Mouse (Mus musculus): ENCODE measurements around the gene S1pr3.
A peak's percentile ranks its signal among the peaks of the same experiment; 100 is the strongest.

The S1pr3 gene

DNA sequence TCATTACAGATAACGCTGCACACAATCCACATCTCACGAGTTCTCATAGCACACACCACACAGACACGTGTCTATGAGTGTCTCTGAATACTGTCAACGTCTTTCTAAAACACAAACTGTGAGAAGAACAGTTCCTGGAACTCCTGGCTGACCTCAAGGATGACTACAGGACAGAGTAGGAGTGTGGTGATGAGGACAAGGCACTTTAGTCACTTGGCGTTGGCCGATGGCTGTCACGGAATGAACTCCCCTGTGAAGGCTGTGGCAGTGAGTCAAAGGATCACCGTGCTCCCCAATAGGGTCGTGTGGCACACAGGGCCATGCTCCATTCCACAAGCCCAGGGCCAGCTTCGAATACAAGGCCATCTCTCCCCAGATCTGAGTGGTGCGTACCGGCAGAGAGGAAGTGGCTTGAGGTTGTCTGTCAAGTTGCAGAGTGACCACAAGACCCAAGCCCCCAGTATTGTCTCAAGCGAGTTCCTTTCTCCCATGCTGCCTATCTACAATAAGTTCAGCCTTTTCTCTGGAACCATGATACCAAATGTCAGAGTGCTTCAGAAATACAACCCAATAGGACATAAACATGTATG, 2.6 kb upstream of the S1pr3 start:
- no peak for DNase-seq (ENCODE audit: low read depth, low spot score)

DNA sequence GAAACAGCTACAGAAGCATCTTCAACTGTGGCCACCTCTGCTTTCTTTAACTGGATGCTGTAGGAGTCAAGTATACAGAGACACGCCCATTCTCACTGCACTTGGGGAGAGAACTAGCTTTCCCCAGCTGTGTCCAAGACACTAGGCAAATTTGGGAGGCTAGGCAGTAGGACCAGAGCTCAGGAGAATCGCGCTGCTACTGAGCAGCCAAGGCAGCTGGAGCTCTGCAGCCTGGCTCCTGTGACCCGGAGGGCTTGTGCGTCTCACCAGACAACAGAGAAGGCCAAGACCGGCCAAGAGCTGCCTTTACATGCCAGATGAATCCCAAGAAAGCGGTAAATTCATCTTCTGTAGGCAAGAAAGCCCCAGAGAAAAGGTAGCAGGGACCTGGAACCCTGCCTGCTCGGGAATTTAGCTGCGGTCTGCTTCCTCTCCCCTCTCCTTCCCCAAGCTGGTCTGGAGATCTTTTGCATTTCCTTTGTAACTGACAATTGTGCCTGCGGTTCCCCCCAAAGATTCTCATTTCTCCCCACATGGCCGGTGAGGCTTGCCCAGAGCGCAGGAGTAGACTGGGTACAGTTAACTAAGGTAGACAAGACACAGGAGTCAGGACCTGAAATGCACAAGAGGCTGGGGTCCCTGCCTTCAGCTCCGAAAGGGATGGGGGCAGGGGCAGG, 760 bp upstream of the S1pr3 start:
- DNase-seq (ENCODE audit: low read depth, low spot score), result no peak

DNA sequence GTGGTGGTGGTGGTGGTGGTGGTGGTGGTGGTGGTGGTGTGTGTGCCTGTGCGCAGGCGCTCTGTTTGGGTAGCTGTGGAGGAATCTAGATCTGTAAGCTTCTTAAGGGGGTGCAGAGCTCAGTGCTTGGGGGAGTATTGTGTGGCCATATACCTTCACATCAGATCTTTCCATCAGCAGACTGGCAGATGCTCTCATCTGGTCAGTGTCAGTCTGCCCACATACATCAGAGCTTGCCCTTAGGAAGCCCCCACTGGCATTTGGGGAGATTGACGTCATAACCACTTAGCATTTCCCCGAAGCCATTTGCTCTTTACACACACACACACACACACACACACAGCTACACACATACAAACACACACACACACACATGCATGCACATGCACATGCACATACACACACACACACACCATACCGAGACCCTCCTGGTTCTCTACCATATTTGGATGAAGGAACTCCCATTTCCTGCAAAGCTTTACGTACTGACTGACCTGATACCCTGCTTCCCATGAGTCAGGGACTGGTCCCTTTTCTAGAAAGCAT, 1.6 kb downstream of the S1pr3 start:
- DNase-seq (ENCODE audit: low read depth, low spot score), result no peak

DNA sequence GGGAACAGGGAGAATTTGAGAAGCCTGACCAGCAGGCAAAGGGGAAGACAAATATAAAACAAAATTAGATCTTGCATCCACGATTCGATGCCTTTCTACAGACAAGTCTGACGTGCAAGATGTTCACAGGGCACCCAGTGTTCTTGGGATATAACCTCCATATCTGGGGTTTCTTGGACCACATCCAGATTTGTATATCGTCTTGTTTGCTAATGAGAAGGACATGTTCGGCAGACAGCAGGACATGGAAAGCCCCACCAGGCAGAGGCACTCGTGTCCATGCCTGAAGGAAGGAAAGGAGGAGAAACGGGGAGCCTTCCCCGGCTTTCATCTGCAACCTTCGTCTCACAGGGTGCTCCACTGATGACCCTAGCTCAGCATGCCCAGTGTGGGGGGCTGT, 2.8 kb downstream of the S1pr3 start:
- no peak for DNase-seq (ENCODE audit: low read depth, low spot score)

DNA sequence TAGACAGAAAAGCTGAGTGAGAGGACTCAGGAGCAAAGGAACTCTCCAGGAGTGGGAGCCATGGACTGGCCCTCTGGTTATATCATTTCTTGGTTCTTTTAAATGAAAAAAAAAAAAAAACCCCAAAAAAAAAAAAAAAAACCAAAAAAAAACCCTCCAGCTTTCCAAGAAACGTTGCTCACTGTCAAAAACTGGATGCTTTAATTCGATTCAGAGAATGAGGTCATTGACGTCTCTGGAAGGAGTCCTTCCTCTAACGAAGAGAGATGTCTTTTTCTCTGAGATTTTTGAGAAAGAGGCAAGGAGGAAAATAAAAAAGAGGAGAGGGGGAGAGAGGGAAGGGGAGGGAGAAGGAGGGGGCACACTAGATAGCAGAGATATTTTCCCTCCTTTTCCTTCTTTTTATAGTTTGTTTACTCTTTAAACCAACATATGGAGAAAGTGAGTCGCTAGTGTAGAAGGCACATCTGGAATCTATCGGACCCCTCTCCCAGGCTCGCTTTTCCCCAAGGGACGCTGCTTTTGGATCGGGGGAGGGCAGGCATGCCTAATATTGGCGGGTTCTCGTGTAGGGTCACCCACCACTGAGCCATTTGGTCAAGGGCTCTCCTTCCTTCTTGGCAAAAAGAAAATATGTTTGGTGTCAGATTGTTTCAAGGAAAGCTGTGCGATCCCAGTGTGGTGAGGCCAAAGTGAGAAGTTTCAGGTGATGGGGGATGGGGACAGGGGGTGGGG, 3.4 kb downstream of the S1pr3 start:
- no peak for DNase-seq (ENCODE audit: low read depth, low spot score)

DNA sequence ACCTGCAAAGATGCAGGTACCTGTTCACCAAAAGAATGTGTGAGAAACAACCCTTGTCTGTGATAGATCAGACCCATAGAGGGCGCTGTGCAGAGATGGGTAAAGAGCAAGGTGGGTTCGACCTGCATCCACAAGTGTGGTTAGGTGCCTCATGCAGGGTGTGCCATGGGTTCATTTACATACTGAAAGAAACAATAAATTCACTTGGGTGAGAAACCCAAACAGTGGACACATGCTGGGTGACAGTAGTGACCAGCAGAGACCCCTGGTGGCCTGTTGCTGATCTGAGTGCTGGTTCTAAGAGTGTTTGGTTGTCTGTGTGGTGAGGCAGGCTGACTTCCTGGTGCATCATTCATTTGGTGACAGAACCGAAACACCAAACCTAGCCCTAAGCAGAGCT, 5.0 kb downstream of the S1pr3 start:
- DNase-seq (ENCODE audit: low read depth, low spot score), result peak; percentile 28

DNA sequence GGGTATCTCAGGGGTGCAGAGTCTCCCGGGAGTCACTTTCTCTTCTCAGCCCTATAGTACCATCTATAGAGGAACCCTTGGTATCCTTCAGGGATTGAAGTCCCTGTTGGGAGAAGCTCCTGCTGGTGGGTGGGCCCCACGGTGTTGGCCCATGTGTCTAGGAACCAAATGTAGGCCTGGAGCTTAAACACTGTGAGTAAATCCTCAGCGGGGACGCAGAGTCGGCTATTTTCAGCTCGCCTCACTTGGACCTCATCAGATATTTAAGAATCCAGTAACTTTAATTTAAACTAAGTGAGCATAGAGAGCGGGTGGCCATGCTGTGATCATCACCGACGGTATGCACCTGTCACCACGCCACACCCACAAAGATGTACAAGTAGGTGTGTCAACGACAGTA, 8.3 kb downstream of the S1pr3 start:
- no peak for DNase-seq (ENCODE audit: low read depth, low spot score)

DNA sequence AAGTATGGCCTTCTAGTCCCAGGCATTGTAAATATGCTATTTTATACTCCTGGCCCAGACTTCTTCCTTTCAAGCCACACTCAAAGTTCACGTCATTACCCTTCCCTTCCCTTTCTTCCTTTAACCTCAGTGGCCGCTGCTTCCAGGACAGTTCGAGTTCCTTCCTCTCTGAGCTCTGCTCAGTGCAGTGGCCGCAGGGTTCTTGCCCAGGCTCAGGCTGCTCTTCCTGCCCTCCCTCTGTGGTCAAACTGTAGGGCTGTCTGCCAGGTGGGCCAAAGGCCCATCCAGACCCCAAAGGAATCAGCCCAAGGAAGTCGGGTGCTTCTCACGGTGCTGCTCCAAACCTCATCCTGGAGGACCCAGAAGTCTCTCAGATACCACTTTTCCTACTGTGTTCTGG, 9.4 kb downstream of the S1pr3 start:
- DNase-seq (ENCODE audit: low read depth, low spot score), result no peak

DNA sequence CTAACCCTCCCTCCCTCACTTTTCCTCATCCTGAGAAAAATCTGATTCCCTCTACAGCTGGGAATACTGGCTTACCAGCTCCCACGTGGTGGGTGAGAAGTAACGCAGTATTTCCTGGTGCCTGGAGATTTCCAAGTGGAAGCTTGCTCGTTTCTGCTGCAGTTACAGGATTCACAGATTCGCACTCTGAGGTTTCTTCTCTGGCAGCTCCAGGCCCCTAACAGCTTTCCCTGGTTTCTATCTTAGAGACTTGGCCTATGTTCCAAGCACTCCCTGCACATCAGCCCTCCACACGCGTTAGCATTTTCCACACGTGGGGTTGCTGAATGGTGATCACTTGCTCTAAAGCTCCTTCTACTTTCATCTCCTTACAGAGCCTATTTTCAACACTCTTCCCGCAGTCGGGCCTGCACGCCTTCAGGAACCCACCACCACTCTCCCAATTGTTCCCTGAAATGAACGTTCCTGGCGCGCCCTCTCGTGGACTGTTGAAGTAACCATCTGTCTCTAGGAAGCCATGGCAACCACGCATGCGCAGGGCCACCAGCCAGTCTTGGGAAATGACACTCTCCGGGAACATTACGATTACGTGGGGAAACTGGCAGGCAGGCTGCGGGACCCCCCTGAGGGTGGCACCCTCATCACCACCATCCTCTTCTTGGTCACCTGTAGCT, 10.0 kb downstream of the S1pr3 start:
- DNase-seq (ENCODE audit: low read depth, low spot score), result peak; percentile 94

DNA sequence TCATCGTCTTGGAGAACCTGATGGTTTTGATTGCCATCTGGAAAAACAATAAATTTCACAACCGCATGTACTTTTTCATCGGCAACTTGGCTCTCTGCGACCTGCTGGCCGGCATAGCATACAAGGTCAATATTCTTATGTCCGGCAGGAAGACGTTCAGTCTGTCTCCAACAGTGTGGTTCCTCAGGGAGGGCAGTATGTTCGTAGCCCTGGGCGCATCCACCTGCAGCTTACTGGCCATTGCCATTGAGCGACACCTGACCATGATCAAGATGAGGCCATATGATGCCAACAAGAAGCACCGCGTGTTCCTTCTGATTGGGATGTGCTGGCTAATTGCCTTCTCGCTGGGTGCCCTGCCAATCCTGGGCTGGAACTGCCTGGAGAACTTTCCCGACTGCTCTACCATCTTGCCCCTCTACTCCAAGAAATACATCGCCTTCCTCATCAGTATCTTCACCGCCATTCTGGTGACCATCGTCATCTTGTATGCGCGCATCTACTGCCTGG, 10.6 kb downstream of the S1pr3 start:
- DNase-seq (ENCODE audit: low read depth, low spot score), result no peak

DNA sequence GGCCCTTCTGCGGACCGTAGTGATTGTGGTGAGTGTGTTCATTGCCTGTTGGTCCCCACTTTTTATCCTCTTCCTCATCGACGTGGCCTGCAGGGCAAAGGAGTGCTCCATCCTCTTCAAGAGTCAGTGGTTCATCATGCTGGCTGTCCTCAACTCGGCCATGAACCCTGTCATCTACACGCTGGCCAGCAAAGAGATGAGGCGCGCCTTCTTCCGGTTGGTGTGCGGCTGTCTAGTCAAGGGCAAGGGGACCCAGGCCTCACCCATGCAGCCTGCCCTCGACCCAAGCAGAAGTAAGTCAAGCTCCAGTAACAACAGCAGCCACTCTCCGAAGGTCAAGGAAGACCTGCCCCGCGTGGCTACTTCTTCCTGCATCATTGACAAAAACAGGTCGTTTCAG, 11.1 kb downstream of the S1pr3 start:
- DNase-seq (ENCODE audit: low read depth, low spot score), result no peak

DNA sequence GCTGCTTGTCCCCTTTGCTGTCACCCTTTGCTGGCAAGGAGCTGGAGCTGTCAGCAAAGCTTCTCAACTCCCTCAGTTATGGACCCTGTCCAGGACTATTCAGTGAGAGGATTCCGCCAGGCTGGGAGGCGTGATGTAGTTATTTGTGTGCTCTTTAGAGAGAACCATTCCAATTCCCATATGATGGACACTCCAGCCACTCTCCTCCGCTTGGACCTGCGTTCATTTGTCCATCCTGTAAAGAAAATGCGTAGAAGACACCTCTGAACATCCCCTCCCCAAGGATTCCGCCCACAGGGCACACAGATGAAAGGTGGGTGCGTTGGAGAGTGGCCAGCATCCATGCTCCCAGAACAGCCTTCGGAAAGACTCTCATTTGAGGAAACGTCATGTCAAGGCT, 12.4 kb downstream of the S1pr3 start:
- DNase-seq (ENCODE audit: low read depth, low spot score), result no peak

DNA sequence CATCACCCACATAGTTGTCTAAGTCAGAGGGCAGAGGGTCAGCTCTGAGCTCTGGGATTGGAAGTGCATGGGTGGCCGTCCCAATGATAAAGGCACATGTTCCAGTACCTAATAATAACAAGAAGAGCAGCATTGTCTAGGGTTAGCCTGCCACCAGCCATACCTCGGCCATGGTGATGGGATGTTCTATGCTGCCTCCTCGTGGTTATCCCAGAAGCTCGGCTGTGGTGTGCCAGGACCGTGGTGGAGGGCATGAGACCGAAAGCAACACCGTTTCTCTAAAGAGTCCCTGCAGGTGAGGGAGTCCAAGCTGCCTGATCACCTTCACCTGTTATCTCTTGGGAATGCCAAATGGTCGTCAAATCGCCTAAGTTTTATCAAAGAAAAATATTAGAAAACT, 15.2 kb downstream of the S1pr3 start:
- no peak for DNase-seq (ENCODE audit: low read depth, low spot score)

DNA sequence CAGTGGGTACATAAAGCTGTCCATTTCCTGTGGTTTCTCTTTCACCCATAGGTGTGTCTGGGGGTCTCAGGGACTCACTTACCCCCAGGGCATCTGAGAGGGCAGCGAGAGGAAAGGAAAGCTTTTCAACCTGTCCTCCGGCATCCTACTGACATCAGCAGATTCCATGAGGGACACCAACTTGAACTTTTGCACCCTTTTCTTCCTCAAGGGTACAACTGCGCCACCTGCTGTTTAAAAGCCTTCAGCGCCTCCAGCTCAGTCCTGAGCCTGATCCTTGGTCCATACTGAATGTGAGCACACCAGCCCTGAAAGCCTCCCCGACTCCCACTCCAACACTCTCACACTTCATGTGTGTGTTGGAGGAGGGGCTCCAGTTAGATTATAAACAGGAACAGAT, 16.2 kb downstream of the S1pr3 start:
- DNase-seq (ENCODE audit: low read depth, low spot score), result peak; percentile 51

DNA sequence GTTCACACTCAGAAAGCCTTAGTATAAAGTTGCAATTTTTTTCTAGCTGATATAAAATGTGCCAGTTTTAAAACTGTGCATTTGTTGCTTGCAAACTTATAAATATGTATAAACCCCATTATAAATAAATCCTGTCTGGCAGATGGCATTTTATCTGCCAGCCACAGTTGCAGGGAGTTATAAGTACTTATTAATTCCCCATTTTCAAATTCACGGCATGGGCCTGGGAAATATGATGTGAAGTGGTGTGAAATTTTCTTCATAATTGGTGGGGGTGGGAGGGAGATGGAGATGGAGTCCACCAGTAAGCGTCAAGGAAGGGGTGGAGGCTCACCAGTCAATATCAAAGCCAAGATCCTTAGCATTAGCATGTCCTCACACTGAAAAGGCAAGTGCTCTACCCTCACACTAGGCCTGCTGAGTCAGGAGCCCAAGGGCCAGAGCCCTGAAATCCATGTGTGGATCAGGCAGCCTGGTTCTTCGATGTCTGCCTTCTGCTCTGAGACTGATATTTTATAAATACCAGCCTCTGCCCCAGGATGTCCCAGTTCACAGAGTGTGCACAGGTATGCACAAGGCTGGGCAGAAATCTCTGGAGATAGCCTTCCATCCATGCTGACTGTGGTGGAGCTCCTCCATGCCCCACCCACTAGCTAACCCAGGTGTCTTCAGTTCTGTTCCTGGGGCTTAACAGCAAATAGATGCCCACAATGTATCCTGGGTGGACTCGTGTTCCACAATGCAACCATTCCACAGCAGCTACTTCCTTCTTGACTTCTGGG, 17.4 kb downstream of the S1pr3 start:
- DNase-seq (ENCODE audit: low read depth, low spot score), result no peak

DNA sequence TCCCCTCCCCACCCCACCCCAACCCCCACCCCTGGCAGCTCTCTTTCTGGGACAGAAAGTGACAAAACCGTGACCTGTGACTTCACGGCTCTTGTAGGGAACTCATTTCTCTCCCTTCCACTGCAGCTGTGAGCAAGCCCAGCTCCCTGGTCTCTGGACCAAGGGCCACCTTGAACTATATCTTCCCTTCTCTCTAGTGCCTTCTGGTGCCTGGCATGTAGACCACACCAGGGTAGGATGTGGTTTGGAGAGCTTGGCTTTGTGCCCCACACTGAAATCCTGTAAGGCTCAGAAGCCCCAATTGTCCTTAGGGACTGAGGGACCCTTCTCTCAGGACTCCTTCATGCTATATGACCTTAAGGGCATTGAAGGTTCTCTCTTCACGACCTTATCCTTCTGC, 24.9 kb downstream of the S1pr3 start:
- no peak for DNase-seq (ENCODE audit: low read depth, low spot score)

DNA sequence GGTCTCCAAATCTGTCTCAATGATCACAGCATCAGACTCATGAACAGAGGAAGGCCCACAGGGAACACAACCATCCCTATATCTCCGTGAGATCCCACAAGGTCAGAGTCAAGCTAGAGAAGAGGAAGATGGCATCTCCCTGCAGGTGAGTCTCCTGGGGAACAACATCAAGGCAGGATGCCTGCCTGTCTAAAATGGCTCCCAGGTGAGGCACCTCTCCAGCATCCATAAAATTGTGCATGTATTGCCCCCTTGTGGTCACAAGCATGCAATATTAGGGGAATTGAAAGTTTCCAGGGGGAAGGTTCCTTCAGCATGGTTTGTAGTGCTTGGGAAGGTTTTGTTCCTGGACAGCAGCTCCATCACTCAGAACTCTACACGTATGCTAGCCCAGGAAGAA, 26.0 kb downstream of the S1pr3 start:
- no peak for DNase-seq (ENCODE audit: low read depth, low spot score)

DNA sequence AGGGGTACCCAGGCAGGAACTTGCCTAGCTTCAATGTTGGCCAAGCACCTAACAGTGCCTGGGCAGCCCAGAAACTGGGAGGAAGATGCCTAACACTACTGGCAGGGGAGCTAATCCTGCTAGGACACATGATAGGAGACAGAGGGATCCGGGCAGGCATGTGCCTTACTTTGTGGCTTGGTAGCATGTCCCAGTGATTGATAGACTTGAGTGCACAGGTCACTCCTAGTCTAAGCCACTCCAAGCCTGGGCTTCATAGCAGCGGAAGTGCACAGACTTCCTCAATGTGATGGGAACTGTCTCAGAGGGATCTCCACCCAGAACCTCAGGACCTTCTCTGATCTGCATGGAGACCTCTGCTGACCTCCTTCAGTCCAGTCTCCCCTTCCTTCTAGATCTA, 26.7 kb downstream of the S1pr3 start:
- no peak for DNase-seq (ENCODE audit: low read depth, low spot score)

DNA sequence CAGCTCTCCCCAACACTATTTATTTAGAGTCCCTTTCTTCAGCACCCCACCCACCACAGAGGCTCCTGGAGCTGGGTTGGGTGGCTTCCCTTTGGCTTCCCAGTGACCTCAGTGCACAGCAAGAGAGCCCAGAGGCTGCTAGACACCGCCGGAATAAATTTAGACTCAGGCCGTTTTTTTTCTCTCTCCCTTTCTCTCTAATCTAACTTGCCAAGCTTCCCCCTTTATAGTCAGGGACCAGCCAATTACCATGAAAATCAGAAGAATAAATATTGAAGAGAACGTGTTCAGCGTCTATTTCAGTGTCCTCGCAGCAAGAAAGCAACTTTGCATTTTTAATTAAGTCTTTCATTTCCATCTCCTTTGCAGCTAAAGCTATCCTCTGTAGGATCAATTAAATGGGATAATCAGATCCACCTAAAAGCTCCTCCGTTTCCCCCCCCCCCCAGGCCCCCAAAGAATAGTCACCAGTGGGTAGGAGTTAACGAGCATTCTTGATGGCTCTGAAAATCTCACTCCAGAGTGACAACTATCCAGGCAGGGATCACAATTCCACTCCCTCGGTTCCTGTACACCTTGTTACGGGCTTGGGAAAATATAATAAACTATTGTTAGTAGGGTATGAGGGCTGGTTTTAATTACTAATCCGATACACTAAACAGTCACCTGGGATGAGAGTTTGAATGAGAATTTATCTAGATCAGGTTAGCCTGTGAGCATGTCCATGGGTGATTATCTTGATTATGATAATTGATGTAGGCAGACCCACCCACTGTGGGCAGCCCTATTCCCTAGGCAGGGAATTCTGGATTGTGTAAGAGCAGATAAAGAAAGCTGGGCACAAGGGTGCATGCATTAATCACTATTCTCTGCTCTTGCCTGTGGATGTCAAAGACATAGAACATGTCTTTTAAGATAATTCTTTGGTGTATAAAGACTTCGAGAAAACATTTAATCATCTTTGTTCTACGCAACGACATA, 29.0 kb downstream of the S1pr3 start:
- DNase-seq (ENCODE audit: low read depth, low spot score), result no peak

DNA sequence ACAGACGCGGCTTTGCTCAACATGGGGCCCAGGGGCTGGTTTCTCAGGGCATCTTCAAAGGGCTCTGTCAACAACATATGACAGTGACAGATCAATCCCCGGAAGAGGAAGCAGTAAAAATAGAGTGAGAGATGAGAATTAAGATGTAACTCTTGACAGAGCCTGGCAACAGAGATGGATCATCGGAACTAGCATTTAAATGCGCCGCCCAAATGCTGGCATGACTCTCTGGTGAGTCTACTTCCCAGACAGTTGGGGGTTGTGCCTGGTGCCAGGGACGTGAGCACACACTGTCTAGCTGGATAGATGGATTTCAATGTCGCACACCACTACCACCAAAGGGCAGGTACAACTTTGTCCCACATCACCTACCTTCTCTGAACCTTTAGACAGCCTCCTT, 34.5 kb downstream of the S1pr3 start:
- DNase-seq (ENCODE audit: low read depth, low spot score), result no peak
